Mouse (Mus musculus) intestine, postnatal 0 days (tissue): ENCODE measurements around the gene Serpinb9b. TPM values are rescaled to one million over a fixed set of nuclear protein-coding genes. Genes with fewer than 3 reads are reported as not detected.
A peak's percentile ranks its signal among the peaks of the same experiment; 100 is the strongest.

Experiments
- ATAC-seq: fragments of 200-750 bp; cut with Nextera tagmentation; 2 replicates; pipeline ENCODE4 v1.8.0; 2017; ENCODE audit warnings: mild to moderate bottlenecking, moderate TSS enrichment, moderate library complexity
- H3K27ac ChIP-seq: fragments of 300-500 bp; sonication (generic); 2 replicates; pipeline ENCODE4 v1.5.1; 2014; ENCODE audit warnings: mild to moderate bottlenecking, low read depth, low read length, moderate library complexity
- H3K27me3 ChIP-seq: fragments of 300-500 bp; sonication (generic); replicated peaks from 2 replicates; pipeline ENCODE4 v1.6.1; 2014; ENCODE audit warnings: low read length, mixed read lengths; ENCODE audit not compliant: control insufficient read depth, insufficient read depth
- H3K36me3 ChIP-seq: fragments of 300-500 bp; sonication (generic); 2 replicates; pipeline ENCODE4 v1.6.1; 2014; ENCODE audit warnings: mild to moderate bottlenecking, moderate library complexity; ENCODE audit not compliant: control insufficient read depth, insufficient read depth
- H3K4me1 ChIP-seq: fragments of 300-500 bp; sonication (generic); replicated peaks from 2 replicates; pipeline ENCODE4 v1.6.1; 2014; ENCODE audit warnings: antibody characterized with exemption, low read length, mixed read lengths; ENCODE audit not compliant: control insufficient read depth, insufficient read depth
- H3K4me2 ChIP-seq: fragments of 300-500 bp; sonication (generic); replicated peaks from 2 replicates; pipeline ENCODE4 v1.6.1; 2014; ENCODE audit warnings: low read depth, mild to moderate bottlenecking, moderate library complexity
- H3K4me3 ChIP-seq: fragments of 300-500 bp; sonication (generic); 2 replicates; pipeline ENCODE4 v1.5.1; 2014; ENCODE audit warnings: low read depth, low read length
- H3K9ac ChIP-seq: fragments of 300-500 bp; sonication (generic); 2 replicates; pipeline ENCODE4 v1.6.1; 2014; ENCODE audit warnings: mild to moderate bottlenecking, low read depth, low read length
- H3K9me3 ChIP-seq: fragments of 300-500 bp; sonication (generic); 2 replicates; pipeline ENCODE4 v1.6.1; 2016; ENCODE audit warnings: mixed run types; ENCODE audit not compliant: control insufficient read depth
- CTCF ChIP-seq: sonication (generic); IDR thresholded peaks from 2 replicates; pipeline ENCODE4 v1.5.1; 2016; ENCODE audit warnings: low read depth, mild to moderate bottlenecking, control low read depth, antibody characterized with exemption, moderate library complexity
- WGBS: fragments of 180-500 bp; shearing (Covaris S2); extraction: QIAGEN DNeasy Blood & Tissue Kit; methylation state at CpG from one replicate; pipeline ENCODE4 v1.1.7; 2014; 5-methylcytosine and 5-hydroxymethylcytosine counted together
- polyA plus RNA-seq: library from polyadenylated mRNA; unstranded; fragments of >200 nt; fragmentation: Nextera tagmentation; extraction: Ambion mirVana; gene quantifications from 2 replicates; pipeline ENCODE4 v1.2.1, GENCODE M21; 2015

Serpinb9b gene
- polyA plus RNA-seq, 1 experiment from 2014 or later, result 1.9 TPM

DNA sequence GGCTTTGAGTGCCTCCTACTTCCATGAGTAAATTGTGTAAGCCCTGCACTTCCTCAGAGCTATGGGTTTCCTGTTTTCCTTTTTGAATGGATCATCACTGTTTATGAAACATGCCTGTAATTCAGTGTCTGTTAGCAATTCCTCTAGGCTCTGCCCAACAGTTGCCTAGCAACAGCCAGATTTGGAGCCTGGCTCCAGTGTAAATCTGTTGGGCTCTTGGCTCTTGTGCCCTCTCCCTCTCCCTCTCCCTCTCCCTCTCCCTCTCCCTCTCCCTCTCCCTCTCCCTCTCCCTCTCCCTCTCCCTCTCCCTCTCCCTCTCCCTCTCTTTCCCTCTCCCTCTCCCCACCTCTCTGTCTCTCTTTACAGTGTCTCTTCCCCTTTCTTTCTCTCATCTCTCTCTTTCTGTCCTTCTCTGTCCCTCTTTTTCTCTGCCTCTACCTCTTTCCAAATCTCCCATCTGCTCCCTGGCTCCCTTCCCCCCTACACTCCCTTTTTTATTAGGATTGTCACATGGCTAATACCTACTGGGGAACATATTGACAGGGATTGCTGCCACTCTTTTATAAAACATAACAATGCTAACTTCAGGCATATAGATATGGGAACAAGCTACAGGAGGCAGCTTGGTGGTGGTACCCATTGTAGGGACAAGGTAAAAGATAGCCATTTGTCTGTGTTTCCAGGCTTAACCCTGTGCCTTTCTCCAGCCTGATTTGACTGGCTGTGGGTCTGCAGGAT lies 58.6 kb downstream of the Serpinb9b start:
- TF ChIP-seq CTCF, result no peak
- no peaks in the 10 kb centered on the region for H3K4me1 ChIP-seq
- H3K4me3 ChIP-seq, result no peak overlapping the region
- no peak overlapping the region for H3K9ac ChIP-seq
- ATAC-seq, result 0 out of 2 replicates have a peak, but pooled peaks have one; percentile 10
- H3K9me3 ChIP-seq, result no peaks in the 10 kb centered on the region
- H3K4me2 ChIP-seq, result no peak overlapping the region
- peak overlapping the region; percentile 42; the same call in 1 of the 2 replicates for H3K27ac ChIP-seq
- H3K36me3 ChIP-seq, result no peaks in the 10 kb centered on the region
- H3K27me3 ChIP-seq, result no peaks in the 10 kb centered on the region

DNA sequence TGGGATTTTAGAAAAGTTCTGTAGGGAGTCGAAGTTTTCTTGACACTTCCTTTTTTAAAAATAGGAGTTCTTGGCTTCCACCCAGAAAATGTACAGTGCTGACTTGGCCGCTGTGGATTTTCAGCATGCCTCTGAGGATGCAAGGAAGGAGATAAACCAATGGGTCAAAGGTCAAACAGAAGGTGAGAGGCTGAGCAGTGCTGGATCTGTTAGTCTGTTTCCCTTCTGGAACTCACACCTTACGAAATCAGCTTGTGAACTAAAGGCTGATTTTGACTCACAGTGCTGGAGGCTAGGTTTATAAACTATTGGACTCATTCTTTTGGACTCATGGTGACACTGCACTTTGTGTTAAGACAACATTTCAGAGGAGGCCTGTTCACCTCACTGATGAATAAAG lies 62.4 kb downstream of the Serpinb9b start:
- no peak overlapping the region for H3K9ac ChIP-seq
- H3K4me1 ChIP-seq, result no peaks in the 10 kb centered on the region
- no peaks in the 10 kb centered on the region for H3K27me3 ChIP-seq
- no peak overlapping the region for H3K4me2 ChIP-seq
- H3K4me3 ChIP-seq, result no peak overlapping the region
- WGBS, result 49% methylated on average over 3 of the region's 3 CpGs
- no peaks in the 10 kb centered on the region for H3K36me3 ChIP-seq
- TF ChIP-seq CTCF, result no peak
- ATAC-seq, result no peak
- no peak overlapping the region for H3K27ac ChIP-seq
- no peaks in the 10 kb centered on the region for H3K9me3 ChIP-seq

DNA sequence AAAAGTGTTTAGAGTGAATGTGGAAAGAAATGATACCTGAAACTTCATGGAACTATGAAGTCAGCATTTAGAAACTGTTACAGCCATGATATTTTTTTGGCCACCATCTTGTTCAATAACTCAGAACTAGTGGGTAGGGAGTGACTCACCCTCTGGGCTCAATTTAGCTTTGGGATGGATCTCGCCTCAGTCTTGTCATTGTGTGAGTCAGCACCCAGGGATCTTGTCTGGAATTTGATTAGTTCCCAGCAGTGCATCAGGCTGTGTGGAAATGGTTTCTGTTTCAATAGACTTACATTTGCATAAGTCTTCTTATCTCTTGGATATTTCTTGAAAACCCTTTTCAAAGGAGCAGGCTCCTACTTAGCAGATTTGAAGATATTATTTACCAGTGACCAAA lies 63.3 kb downstream of the Serpinb9b start:
- 76% methylated on average over 1 of the region's 1 CpGs for WGBS
- ATAC-seq, result no peak
- no peak overlapping the region for H3K4me2 ChIP-seq
- H3K9ac ChIP-seq, result no peak overlapping the region
- TF ChIP-seq CTCF, result no peak
- H3K4me3 ChIP-seq, result no peak overlapping the region
- no peaks in the 10 kb centered on the region for H3K36me3 ChIP-seq
- H3K27ac ChIP-seq, result no peak overlapping the region
- H3K4me1 ChIP-seq, result no peaks in the 10 kb centered on the region
- no peaks in the 10 kb centered on the region for H3K9me3 ChIP-seq
- H3K27me3 ChIP-seq, result no peaks in the 10 kb centered on the region

DNA sequence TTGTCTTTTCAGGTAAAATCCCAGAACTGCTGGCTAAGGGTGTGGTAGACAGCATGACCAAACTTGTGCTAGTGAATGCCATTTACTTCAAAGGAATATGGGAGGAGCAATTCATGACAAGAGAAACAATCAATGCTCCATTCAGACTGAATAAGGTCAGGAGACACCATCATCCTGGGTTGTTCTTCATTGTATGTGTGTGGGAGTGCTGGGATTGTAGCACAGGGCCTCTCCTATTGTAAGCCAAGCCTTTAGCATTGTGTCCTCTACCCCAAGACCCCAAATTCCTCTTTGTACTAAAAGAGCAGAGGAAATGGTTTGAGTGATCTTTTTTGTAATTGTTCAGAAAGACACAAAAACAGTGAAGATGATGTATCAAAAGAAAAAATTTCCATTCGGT lies 64.1 kb downstream of the Serpinb9b start:
- no peaks in the 10 kb centered on the region for H3K4me1 ChIP-seq
- no peak for TF ChIP-seq CTCF
- no peak overlapping the region for H3K9ac ChIP-seq
- no peak for ATAC-seq
- no peak overlapping the region for H3K4me2 ChIP-seq
- no peaks in the 10 kb centered on the region for H3K9me3 ChIP-seq
- H3K4me3 ChIP-seq, result no peak overlapping the region
- no peaks in the 10 kb centered on the region for H3K36me3 ChIP-seq
- 91% methylated on average over 1 of the region's 1 CpGs for WGBS
- no peak overlapping the region for H3K27ac ChIP-seq
- no peaks in the 10 kb centered on the region for H3K27me3 ChIP-seq

Other genes with a start within 250 kb of the Serpinb9b start
- gene Mylk4, start 243.5 kb upstream of the Serpinb9b start, polyA plus RNA-seq, result not detected in 2 replicates
- 14.5 and 15.6 TPM in 2 replicates for gene Wrnip1, start 225.4 kb upstream of the Serpinb9b start, polyA plus RNA-seq
- not detected in 2 replicates for gene D930007J09Rik, start 224.6 kb upstream of the Serpinb9b start, polyA plus RNA-seq
- gene Serpinb1a, start 176.2 kb upstream of the Serpinb9b start, polyA plus RNA-seq, result 598 and 670 TPM in 2 replicates
- 0.16 TPM in 1 of 2 replicates, not detected in the other for gene Serpinb1c, start 129.2 kb upstream of the Serpinb9b start, polyA plus RNA-seq
- 13.0 and 13.8 TPM in 2 replicates for gene Serpinb6b, start 62.2 kb upstream of the Serpinb9b start, polyA plus RNA-seq
- gene Serpinb9, start 24.2 kb upstream of the Serpinb9b start, polyA plus RNA-seq, result 9.5 and 10.0 TPM in 2 replicates
- 0.17 and 0.20 TPM in 2 replicates for gene Serpinb1b, start 51.2 kb downstream of the Serpinb9b start, polyA plus RNA-seq
- gene Serpinb9c, start 132.3 kb downstream of the Serpinb9b start, polyA plus RNA-seq, result not detected in 2 replicates
- gene Serpinb9d, start 165.5 kb downstream of the Serpinb9b start, polyA plus RNA-seq, result not detected in 2 replicates
- not detected in 2 replicates for gene Serpinb9e, start 222.2 kb downstream of the Serpinb9b start, polyA plus RNA-seq